Comparison of ENCODE assay signal across 20 mouse cellular contexts in genomic region chr2:80717979-80718378, GRCm38 (mm10).
DNase-seq lines count a peak whose midpoint lies in the region.
"Had no signal": no experiment of that assay in that cellular context is flagged by ENCODE, and none has a peak within 500 bp of the region (broad histone marks: within the 10 kb centered on the region; RNA-seq: fewer than 3 reads in every experiment).

No protein-coding gene starts in this region.

- H3K4me3 ChIP-seq in heart, embryonic 10.5 days: no peak overlapping the region
- H3K4me3 ChIP-seq: forebrain, embryonic 12.5 days; hindbrain, embryonic 10.5 days; intestine, embryonic 15.5 days; limb, embryonic 12.5 days; liver, embryonic 12.5 days; stomach, embryonic 15.5 days had no signal

- no peaks in the 10 kb centered on the region for H3K27me3 ChIP-seq in heart, embryonic 10.5 days (ENCODE audit: insufficient read depth, poor library complexity, severe bottlenecking)
- H3K27me3 ChIP-seq: forebrain, embryonic 12.5 days; intestine, embryonic 15.5 days; limb, embryonic 12.5 days; liver, embryonic 12.5 days; stomach, embryonic 15.5 days had no signal

- 53% methylated on average over 2 of the region's 2 CpGs for WGBS in heart, embryonic 10.5 days

- H3K9me3 ChIP-seq in heart, embryonic 10.5 days: no peaks in the 10 kb centered on the region
- H3K9me3 ChIP-seq: forebrain, embryonic 12.5 days; hindbrain, embryonic 10.5 days; intestine, embryonic 15.5 days; limb, embryonic 12.5 days; liver, embryonic 12.5 days; stomach, embryonic 15.5 days had no signal

- DNase-seq in heart, adult 9 months (ENCODE audit: low spot score in 2 of 2): peak; percentile 8 to 25
- DNase-seq in heart, embryonic 10.5 days (ENCODE audit: low spot score): no peak
- DNase-seq in CD4-positive, CD25-positive, alpha-beta regulatory T cell, adult 2 months (ENCODE audit: low read depth, low spot score): peak; percentile 61
- peak; percentile 15 for DNase-seq in NIH3T3 (ENCODE audit: low read depth)
- DNase-seq in mesoderm, embryonic 11.5 days (ENCODE audit: low read depth, low spot score): peak; percentile 4
- DNase-seq in adrenal gland, postnatal 14 days: no peak
- DNase-seq in lung, postnatal 14 days: no peak
- DNase-seq: adrenal gland, postnatal 10 days; cerebellum, adult 9-11 months; kidney, adult 9 months; kidney, postnatal 4 days; lung, adult 2 months; lung, postnatal 36 days; right cerebral cortex, postnatal 25 days had no signal

- H3K4me1 ChIP-seq in heart, embryonic 10.5 days: no peaks in the 10 kb centered on the region
- H3K4me1 ChIP-seq: forebrain, embryonic 12.5 days; hindbrain, embryonic 10.5 days; intestine, embryonic 15.5 days; limb, embryonic 12.5 days; liver, embryonic 12.5 days; stomach, embryonic 15.5 days had no signal

- H3K27ac ChIP-seq in heart, embryonic 10.5 days: no peak overlapping the region
- H3K27ac ChIP-seq: forebrain, embryonic 12.5 days; hindbrain, embryonic 10.5 days; intestine, embryonic 15.5 days; limb, embryonic 12.5 days; liver, embryonic 12.5 days; stomach, embryonic 15.5 days had no signal

- no peaks in the 10 kb centered on the region for H3K36me3 ChIP-seq in heart, embryonic 10.5 days
- H3K36me3 ChIP-seq: forebrain, embryonic 12.5 days; hindbrain, embryonic 10.5 days; intestine, embryonic 15.5 days; limb, embryonic 12.5 days; liver, embryonic 12.5 days; stomach, embryonic 15.5 days had no signal

Comparison
In these comparisons a context has a peak if more than half of its experiments do, and no peak if none do; other contexts are left out.
1. DNase-seq: peak in heart, adult 9 months (2 of 2), CD4-positive, CD25-positive, alpha-beta regulatory T cell, adult 2 months (single experiment), NIH3T3 (single experiment) and mesoderm, embryonic 11.5 days (single experiment); none in heart, embryonic 10.5 days (single experiment), adrenal gland, postnatal 14 days (single experiment) and lung, postnatal 14 days (single experiment).